Mouse (Mus musculus) MEL (cell line): ENCODE measurements around the gene Plk2. TPM values are rescaled to one million over a fixed set of nuclear protein-coding genes. Genes with fewer than 3 reads are reported as not detected.

ENCODE experiments used
- DNase-seq: peaks from one replicate; pipeline ENCODE4 v3.0.0; 2011; ENCODE audit warnings: low read depth, low spot score
- H3K27ac ChIP-seq: 2 replicates; pipeline ENCODE4 v1.5.1; 2012; ENCODE audit warnings: low read depth, mild to moderate bottlenecking, control low read depth, low read length, moderate library complexity; ENCODE audit not compliant: control insufficient read depth
- H3K27me3 ChIP-seq, 2 experiments: fragments of 150-350 bp in 1 of 2; sonication (generic) in 1 of 2; 2 replicates each; pipeline ENCODE4 v1.6.1; 2012; ENCODE audit warnings: low read length in 2 of 2, mild to moderate bottlenecking in 2 of 2, improper control_type of control experiment in 1 of 2, moderate library complexity in 1 of 2; ENCODE audit not compliant: insufficient read depth in 2 of 2, control insufficient read depth in 1 of 2
- H3K36me3 ChIP-seq, 2 experiments: 2 replicates each; pipeline ENCODE4 v1.6.1; 2012 to 2014; ENCODE audit warnings: low read length in 2 of 2, improper control_type of control experiment in 1 of 2, inconsistent platforms in 1 of 2, mild to moderate bottlenecking in 1 of 2; ENCODE audit not compliant: insufficient read depth in 2 of 2, control insufficient read depth in 1 of 2
- H3K4me1 ChIP-seq, 2 experiments: fragments of 150-350 bp in 1 of 2; sonication (generic) in 1 of 2; 2 replicates each; pipeline ENCODE4 v1.6.1; 2012; ENCODE audit warnings: low read length in 2 of 2, improper control_type of control experiment in 1 of 2, mild to moderate bottlenecking in 1 of 2; ENCODE audit not compliant: insufficient read depth in 2 of 2, control insufficient read depth in 1 of 2
- H3K4me3 ChIP-seq, 2 experiments: fragments of 150-350 bp in 1 of 2; sonication (generic) in 1 of 2; 2 replicates each; pipeline ENCODE4 v1.5.1; 2012; ENCODE audit warnings: low read depth in 2 of 2, low read length in 2 of 2, mild to moderate bottlenecking in 2 of 2, moderate library complexity in 2 of 2, control low read depth in 1 of 2, improper control_type of control experiment in 1 of 2; ENCODE audit not compliant: control insufficient read depth in 1 of 2, insufficient read depth in 1 of 2
- H3K79me2 ChIP-seq: 2 replicates; pipeline ENCODE4 v1.6.1; 2012; ENCODE audit warnings: mild to moderate bottlenecking, low read length, moderate library complexity; ENCODE audit not compliant: control insufficient read depth, poor library complexity, insufficient read depth
- H3K9ac ChIP-seq: 2 replicates; pipeline ENCODE4 v1.6.1; 2012; ENCODE audit warnings: low read depth, mild to moderate bottlenecking, control low read depth, low read length, moderate library complexity; ENCODE audit not compliant: control insufficient read depth, poor library complexity, severe bottlenecking
- H3K9me3 ChIP-seq: fragments of 150-350 bp; sonication (generic); replicated peaks from 2 replicates; pipeline ENCODE4 v1.6.1; 2012; ENCODE audit warnings: mild to moderate bottlenecking, low read length, improper control_type of control experiment, moderate library complexity; ENCODE audit not compliant: insufficient read depth
- ELF1 ChIP-seq: IDR thresholded peaks from 2 replicates; pipeline ENCODE4 v1.6.1; 2014; ENCODE audit warnings: low read depth, mild to moderate bottlenecking, inconsistent platforms, low read length, improper control_type of control experiment, moderate library complexity
- EP300 ChIP-seq, 2 experiments: IDR thresholded peaks; 2 replicates each; pipeline ENCODE4 v1.6.1; 2011; ENCODE audit warnings: improper control_type of control experiment in 2 of 2, low read length in 2 of 2, low read depth in 1 of 2, mild to moderate bottlenecking in 1 of 2
- ETS1 ChIP-seq: IDR thresholded peaks from 2 replicates; pipeline ENCODE4 v1.6.1; 2012; ENCODE audit warnings: low read depth, mild to moderate bottlenecking, inconsistent platforms, low read length, improper control_type of control experiment, moderate library complexity
- GABPA ChIP-seq: IDR thresholded peaks from 2 replicates; pipeline ENCODE4 v1.6.1; 2012; ENCODE audit warnings: low read depth, mild to moderate bottlenecking, inconsistent platforms, low read length, improper control_type of control experiment, moderate library complexity
- GATA1 ChIP-seq: IDR thresholded peaks from 2 replicates; pipeline ENCODE4 v1.6.1; 2011; ENCODE audit warnings: low read depth, low read length, improper control_type of control experiment
- HCFC1 ChIP-seq: IDR thresholded peaks from 2 replicates; pipeline ENCODE4 v1.6.1; 2012; ENCODE audit warnings: low read depth, mild to moderate bottlenecking, inconsistent platforms, low read length, improper control_type of control experiment, moderate library complexity
- MAFK ChIP-seq: IDR thresholded peaks from 2 replicates; pipeline ENCODE4 v1.6.1; 2011; ENCODE audit warnings: low read depth, mild to moderate bottlenecking, low read length, improper control_type of control experiment, borderline replicate concordance
- MAX ChIP-seq: IDR thresholded peaks from 2 replicates; pipeline ENCODE4 v1.6.1; 2011; ENCODE audit warnings: low read length, improper control_type of control experiment
- MEF2A ChIP-seq: IDR thresholded peaks from 2 replicates; pipeline ENCODE4 v1.6.1; 2014; ENCODE audit warnings: low read depth, mild to moderate bottlenecking, inconsistent platforms, low read length, improper control_type of control experiment; ENCODE audit not compliant: poor library complexity, insufficient replicate concordance, severe bottlenecking; ENCODE audit errors: extremely low read depth
- MXI1 ChIP-seq: IDR thresholded peaks from 2 replicates; pipeline ENCODE4 v1.6.1; 2011; ENCODE audit warnings: mild to moderate bottlenecking, low read depth, low read length, improper control_type of control experiment
- MYB ChIP-seq: IDR thresholded peaks from 2 replicates; pipeline ENCODE4 v1.6.1; 2011; ENCODE audit warnings: mild to moderate bottlenecking, low read depth, low read length, improper control_type of control experiment
- NRF1 ChIP-seq: IDR thresholded peaks from 2 replicates; pipeline ENCODE4 v1.6.1; 2014; ENCODE audit warnings: low read depth, mild to moderate bottlenecking, inconsistent platforms, low read length, improper control_type of control experiment, moderate library complexity; ENCODE audit not compliant: poor library complexity, insufficient read depth, severe bottlenecking
- POLR2AphosphoS2 ChIP-seq: IDR thresholded peaks from 2 replicates; pipeline ENCODE4 v1.6.1; 2011; ENCODE audit warnings: low read length, improper control_type of control experiment
- RCOR1 ChIP-seq: IDR thresholded peaks from 2 replicates; pipeline ENCODE4 v1.6.1; 2012; ENCODE audit warnings: low read depth, mild to moderate bottlenecking, inconsistent platforms, low read length, improper control_type of control experiment
- SIN3A ChIP-seq: IDR thresholded peaks from 2 replicates; pipeline ENCODE4 v1.6.1; 2012; ENCODE audit warnings: low read length, improper control_type of control experiment, inconsistent platforms
- SMC3 ChIP-seq: IDR thresholded peaks from 2 replicates; pipeline ENCODE4 v1.6.1; 2011; ENCODE audit warnings: low read depth, low read length, improper control_type of control experiment
- TAL1 ChIP-seq: IDR thresholded peaks from 2 replicates; pipeline ENCODE4 v1.6.1; 2012; ENCODE audit warnings: mild to moderate bottlenecking, inconsistent platforms, low read length, moderate library complexity, mixed read lengths
- UBTF ChIP-seq: IDR thresholded peaks from 2 replicates; pipeline ENCODE4 v1.6.1; 2012; ENCODE audit warnings: low read depth, mild to moderate bottlenecking, inconsistent platforms, low read length, improper control_type of control experiment, moderate library complexity, borderline replicate concordance; ENCODE audit not compliant: insufficient read depth
- USF1 ChIP-seq: IDR thresholded peaks from 2 replicates; pipeline ENCODE4 v1.6.1; 2014; ENCODE audit warnings: low read depth, mild to moderate bottlenecking, inconsistent platforms, low read length, improper control_type of control experiment, moderate library complexity
- ZC3H11A ChIP-seq: IDR thresholded peaks from 2 replicates; pipeline ENCODE4 v1.6.1; 2012; ENCODE audit warnings: low read depth, mild to moderate bottlenecking, inconsistent platforms, low read length, improper control_type of control experiment
- ZKSCAN1 ChIP-seq: IDR thresholded peaks from 2 replicates; pipeline ENCODE4 v1.6.1; 2012; ENCODE audit warnings: low read depth, mild to moderate bottlenecking, inconsistent platforms, low read length, improper control_type of control experiment, moderate library complexity
- ZNF384 ChIP-seq: IDR thresholded peaks from 2 replicates; pipeline ENCODE4 v1.6.1; 2012; ENCODE audit warnings: low read depth, mild to moderate bottlenecking, inconsistent platforms, low read length, improper control_type of control experiment
- polyA plus RNA-seq, 2 experiments: library from polyadenylated mRNA; stranded (reverse) in 1 of 2; unstranded in 1 of 2; fragments of >175 nt in 1 of 2; fragments of >200 nt in 1 of 2; gene quantifications; 2 replicates each; pipeline versions ENCODE4 v1.2.1 to v1.2.4; 2012; ENCODE audit warnings: low replicate concordance in 2 of 2, low read depth in 1 of 2; ENCODE audit not compliant: insufficient read length in 2 of 2, insufficient read depth in 1 of 2, missing spikeins in 1 of 2
- total RNA-seq: library from RNA; depleted of rRNA; stranded (reverse); fragments of 300-350 nt; gene quantifications from 2 replicates; pipeline ENCODE4 v1.2.3, GENCODE M21; 2012

Gene Plk2
- total and polyA plus RNA-seq, 3 experiments: not detected

DNA sequence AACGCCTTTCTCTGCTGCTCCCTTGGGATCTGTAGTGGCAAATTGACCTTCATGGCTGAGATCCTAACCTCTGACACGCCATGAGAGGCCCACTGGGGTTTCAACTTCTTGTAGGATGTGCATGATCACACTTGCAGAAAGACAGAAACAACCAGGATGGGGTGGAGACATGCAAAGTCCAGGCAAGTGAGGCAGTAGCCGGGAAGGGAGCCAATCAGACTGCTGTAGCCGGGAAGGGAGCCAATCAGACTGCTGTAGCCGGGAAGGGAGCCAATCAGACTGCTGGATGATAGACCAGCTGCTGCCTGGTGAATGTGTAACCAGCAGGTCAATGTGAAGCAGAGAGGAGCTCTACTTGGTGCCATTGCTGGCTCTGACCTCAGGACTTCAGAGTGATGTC, 11.3 kb downstream of the Plk2 start:
- DNase-seq: no peak
- H3K27me3 ChIP-seq: peaks cover 0 to 1% of the 10 kb centered on the region in 2 experiments; a peak in 2 of 4 replicates
- H3K36me3 ChIP-seq: no peaks in the 10 kb centered on the region
- H3K9me3 ChIP-seq: no peaks in the 10 kb centered on the region
- H3K9ac ChIP-seq: no peak overlapping the region
- no peak overlapping the region for H3K4me3 ChIP-seq
- H3K27ac ChIP-seq: no peak overlapping the region
- H3K79me2 ChIP-seq: no peaks in the 10 kb centered on the region
- TF ChIP-seq GABPA (no peak), HCFC1 (no peak), ZC3H11A (no peak), USF1 (no peak), MEF2A (no peak), TAL1 (no peak), GATA1 (no peak), UBTF (no peak), MYB (no peak), SMC3 (no peak)
- no peaks in the 10 kb centered on the region for H3K4me1 ChIP-seq

DNA sequence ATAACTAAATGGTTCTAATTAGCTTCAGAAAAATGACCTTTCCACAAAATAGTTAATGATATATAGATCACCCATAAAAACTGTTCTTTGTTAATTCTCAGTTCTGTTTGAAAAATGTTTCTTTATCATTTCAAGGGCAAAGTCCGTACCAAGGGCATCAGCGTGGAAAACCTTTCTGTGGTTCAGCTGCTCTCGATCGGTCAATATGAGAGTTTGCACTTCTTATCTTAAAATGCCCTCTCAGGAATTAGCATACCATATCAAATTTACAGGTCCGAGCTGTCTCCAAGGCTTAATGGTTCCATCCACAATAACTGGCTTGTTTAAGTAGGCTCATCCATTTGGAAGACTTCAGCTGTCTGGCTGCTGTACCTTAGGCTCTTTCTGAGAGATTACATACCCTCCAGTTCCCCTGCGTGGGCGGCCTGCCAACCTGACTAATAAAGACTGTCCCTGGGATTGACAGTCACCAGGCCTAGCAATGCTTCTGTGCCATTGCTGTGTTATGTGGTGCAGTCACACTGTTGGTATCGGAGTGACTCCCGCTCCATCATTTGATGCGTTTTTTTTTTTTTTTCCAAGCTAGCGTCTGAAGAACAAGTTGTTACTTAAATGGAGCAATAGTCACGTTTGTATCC, 17.8 kb downstream of the Plk2 start:
- no peak overlapping the region for H3K4me3 ChIP-seq
- TF ChIP-seq ETS1: no peak
- no peak for TF ChIP-seq ELF1
- TF ChIP-seq RCOR1: no peak
- no peak for TF ChIP-seq GABPA
- TF ChIP-seq MXI1: no peak
- no peak for TF ChIP-seq MAFK
- no peak for TF ChIP-seq MAX
- no peak for TF ChIP-seq SIN3A
- no peak for TF ChIP-seq EP300 (IDR thresholded peaks at IDR 0.05; ENCODE audit: low read depth in 1 of 2, low read length in 2 of 2)
- TF ChIP-seq NRF1: no peak
- TF ChIP-seq ZKSCAN1: no peak
- no peak for TF ChIP-seq UBTF
- no peak for TF ChIP-seq GATA1
- TF ChIP-seq ZNF384: no peak
- TF ChIP-seq POLR2AphosphoS2: no peak
- H3K9ac ChIP-seq: no peak overlapping the region
- no peaks in the 10 kb centered on the region for H3K79me2 ChIP-seq
- no peaks in the 10 kb centered on the region for H3K36me3 ChIP-seq
- no peaks in the 10 kb centered on the region for H3K4me1 ChIP-seq
- DNase-seq: no peak
- peaks cover 0 to 1% of the 10 kb centered on the region in 2 experiments; a peak in 1 of 4 replicates for H3K27me3 ChIP-seq
- H3K27ac ChIP-seq: no peak overlapping the region
- no peaks in the 10 kb centered on the region for H3K9me3 ChIP-seq
